Mouse (Mus musculus): ENCODE measurements at regions not wholly inside any gene's neighbourhood (a gene's known extent, or its start where the extent isn't known, plus 50 kb on each side); places are given as distances from the start of the nearest gene placed in this dataset.

DNA sequence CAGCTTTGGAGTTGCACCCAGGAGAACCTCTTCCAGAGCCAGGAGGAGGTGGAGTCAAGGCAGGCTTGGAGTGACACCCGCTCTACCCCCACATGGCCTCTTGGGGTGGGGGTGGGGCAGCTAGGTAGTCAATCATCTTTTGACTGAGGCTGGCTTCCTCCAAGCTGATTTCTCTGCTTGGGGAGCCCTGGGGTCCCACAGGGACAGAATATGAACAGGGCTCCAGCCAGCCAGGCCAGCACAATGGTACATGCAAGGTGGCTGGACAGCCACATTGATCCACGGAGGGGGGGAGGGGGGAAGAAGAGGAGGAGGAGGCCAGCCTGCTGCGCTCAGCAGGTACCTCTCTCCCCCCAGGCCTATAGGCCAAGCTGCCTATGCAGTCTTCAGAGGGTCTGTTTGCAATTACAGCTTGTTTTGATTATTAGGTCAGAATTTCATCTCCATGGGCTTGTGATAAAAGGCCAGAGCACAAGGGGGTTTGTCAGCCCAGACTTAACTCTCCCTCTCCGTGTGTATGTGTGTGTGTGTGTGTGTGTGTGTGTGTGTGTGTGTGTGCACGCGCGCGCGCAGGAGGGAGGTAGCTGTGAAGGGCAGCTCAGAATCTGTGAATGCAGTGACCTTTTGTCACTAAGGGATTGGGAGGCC is 120.5 kb upstream of the Zmiz1 start:
- TF ChIP-seq CTCF (IDR thresholded peaks at IDR 0.05; ENCODE audit: borderline replicate concordance, extremely low read depth, insufficient read depth, insufficient read length) (no peak), POLR2A (IDR thresholded peaks at IDR 0.05; ENCODE audit: borderline replicate concordance, extremely low read depth, insufficient read depth, insufficient read length, poor library complexity, severe bottlenecking) (no peak)

Data from brain, embryonic 14.5 days (tissue).